Mouse (Mus musculus) hindbrain, postnatal 0 days (tissue): ENCODE measurements around the gene Lrtm1. TPM values are rescaled to one million over a fixed set of nuclear protein-coding genes. Genes with fewer than 3 reads are reported as not detected.

Experiments
- ATAC-seq: fragments of 200-750 bp; cut with Nextera tagmentation; 2 replicates; pipeline ENCODE4 v1.8.0; 2017; ENCODE audit warnings: mild to moderate bottlenecking, moderate TSS enrichment, moderate library complexity
- DNase-seq: peaks from one replicate; pipeline ENCODE4 v3.0.0-alpha.2; 2015; ENCODE audit warnings: low spot score
- H3K27ac ChIP-seq: fragments of 300-500 bp; sonication (generic); 2 replicates; pipeline ENCODE4 v1.5.1; 2014; ENCODE audit warnings: mild to moderate bottlenecking
- H3K27me3 ChIP-seq: fragments of 300-500 bp; sonication (generic); 2 replicates; pipeline ENCODE4 v1.6.1; 2014; ENCODE audit warnings: low read length, mixed read lengths; ENCODE audit not compliant: insufficient read depth
- H3K36me3 ChIP-seq: fragments of 300-500 bp; sonication (generic); 2 replicates; pipeline ENCODE4 v1.6.1; 2014; ENCODE audit warnings: low read length, mixed read lengths; ENCODE audit not compliant: insufficient read depth
- H3K4me1 ChIP-seq: fragments of 300-500 bp; sonication (generic); 2 replicates; pipeline ENCODE4 v1.6.1; 2014; ENCODE audit warnings: antibody characterized with exemption, low read length, mixed read lengths; ENCODE audit not compliant: insufficient read depth
- H3K4me2 ChIP-seq: fragments of 300-500 bp; sonication (generic); 2 replicates; pipeline ENCODE4 v1.6.1; 2014; ENCODE audit warnings: low read depth, mild to moderate bottlenecking, low read length, moderate library complexity, mixed read lengths
- H3K4me3 ChIP-seq: fragments of 300-500 bp; sonication (generic); 2 replicates; pipeline ENCODE4 v1.5.1; 2014; ENCODE audit warnings: low read length
- H3K9ac ChIP-seq: fragments of 300-500 bp; sonication (generic); replicated peaks from 2 replicates; pipeline ENCODE4 v1.6.1; 2014; ENCODE audit warnings: mild to moderate bottlenecking, low read length, moderate library complexity, mixed read lengths
- H3K9me3 ChIP-seq: fragments of 300-500 bp; sonication (generic); 2 replicates; pipeline ENCODE4 v1.6.1; 2016; ENCODE audit warnings: low read length, mixed read lengths
- CTCF ChIP-seq: IDR thresholded peaks from 2 replicates; pipeline ENCODE4 v1.5.1; 2016; ENCODE audit warnings: antibody characterized with exemption, control low read depth, low read depth
- WGBS: fragments of 180-500 bp; shearing (Covaris S2); extraction: QIAGEN DNeasy Blood & Tissue Kit; methylation state at CpG from one replicate; pipeline ENCODE4 v1.1.7; 2014; 5-methylcytosine and 5-hydroxymethylcytosine counted together
- polyA plus RNA-seq: library from polyadenylated mRNA; unstranded; fragments of >200 nt; fragmentation: Nextera tagmentation; extraction: Ambion mirVana; gene quantifications from 2 replicates; pipeline ENCODE4 v1.2.1, GENCODE M21; 2015
- total RNA-seq: library from RNA; depleted of rRNA; stranded (reverse); fragments of >200 nt; gene quantifications from 2 replicates; pipeline ENCODE4 v1.2.3, GENCODE M21; 2014

The Lrtm1 gene
- total and polyA plus RNA-seq, 2 experiments from 2014 or later = 0.11 to 0.31 TPM

DNA sequence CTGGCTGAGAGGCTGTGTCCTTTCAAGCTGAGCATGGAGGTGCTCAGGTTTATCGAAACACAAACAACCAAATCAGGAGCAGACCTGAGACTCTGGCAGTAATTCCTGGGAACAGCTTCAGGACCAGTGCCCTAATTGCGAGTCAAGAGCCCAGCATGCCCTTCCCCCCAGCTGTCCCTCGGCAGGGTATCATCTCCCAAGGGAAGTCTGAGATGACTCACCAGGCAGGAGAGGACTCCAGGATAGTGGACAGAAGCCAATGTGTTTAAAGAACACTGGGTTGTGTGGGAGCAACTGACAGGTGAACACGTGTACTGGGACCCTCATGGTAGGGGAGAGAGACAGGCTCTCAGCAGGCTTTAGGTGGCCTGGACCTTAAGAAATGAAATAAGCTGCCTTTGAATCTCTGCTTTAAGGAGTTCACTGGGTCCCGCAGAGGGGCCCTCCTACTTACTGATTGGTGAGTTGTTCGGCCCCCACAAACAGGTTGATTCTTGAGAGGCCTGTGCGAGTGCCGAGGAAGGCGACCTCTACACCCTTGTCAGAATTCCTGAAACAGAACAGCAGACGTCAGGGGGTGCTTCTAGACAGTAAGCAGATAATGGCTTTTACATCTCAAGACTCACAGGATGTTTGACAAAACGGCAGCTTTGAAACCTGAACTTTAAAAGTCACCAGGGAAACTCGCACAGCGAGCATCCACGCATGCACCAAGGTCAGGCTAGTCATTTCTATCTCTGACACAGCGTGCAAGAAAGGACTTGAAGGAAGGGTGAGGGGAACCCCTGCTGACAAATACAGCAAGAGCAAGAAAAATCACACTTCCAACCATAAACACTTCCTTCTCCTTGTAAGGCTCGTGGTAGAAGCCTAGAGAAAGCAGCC, 34.2 kb downstream of the Lrtm1 start:
- Histone ChIP-seq H3K9me3 (no peaks in the 10 kb centered on the region), H3K4me1 (no peaks in the 10 kb centered on the region), H3K4me3 (no peak overlapping the region), H3K9ac (no peak overlapping the region), H3K4me2 (no peak overlapping the region), H3K27me3 (no peaks in the 10 kb centered on the region), H3K36me3 (no peaks in the 10 kb centered on the region), H3K27ac (no peak overlapping the region)
- WGBS = 68% methylated on average over 16 of the region's 16 CpGs
- no peak for ATAC-seq
- DNase-seq = no peak
- TF ChIP-seq CTCF = no peak

DNA sequence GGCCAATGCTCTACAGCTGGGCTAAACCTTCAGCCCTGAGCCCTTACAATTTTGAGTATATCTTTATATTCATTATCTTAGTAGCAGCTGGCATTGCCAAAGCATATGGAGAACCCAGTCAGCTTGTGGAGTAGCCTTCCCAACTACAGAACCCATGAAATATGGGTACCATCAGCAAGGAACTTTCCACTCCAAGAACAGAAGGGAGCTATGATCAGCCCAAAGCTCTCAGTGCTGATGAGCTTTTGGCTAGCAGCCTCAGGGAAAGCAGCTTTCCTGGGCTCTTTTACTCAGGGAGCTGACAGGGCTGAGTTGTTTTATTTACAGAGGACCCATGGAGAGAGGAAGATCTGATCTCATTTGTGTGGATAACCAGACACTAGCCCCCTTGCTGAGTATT, 42.7 kb downstream of the Lrtm1 start:
- TF ChIP-seq CTCF = no peak
- H3K27me3 ChIP-seq = no peaks in the 10 kb centered on the region
- no peak overlapping the region for H3K27ac ChIP-seq
- no peak overlapping the region for H3K4me3 ChIP-seq
- H3K4me2 ChIP-seq = no peak overlapping the region
- DNase-seq = peak; percentile 39
- ATAC-seq = no peak
- H3K9ac ChIP-seq = no peak overlapping the region
- no peaks in the 10 kb centered on the region for H3K9me3 ChIP-seq
- no peaks in the 10 kb centered on the region for H3K36me3 ChIP-seq
- H3K4me1 ChIP-seq = no peaks in the 10 kb centered on the region

DNA sequence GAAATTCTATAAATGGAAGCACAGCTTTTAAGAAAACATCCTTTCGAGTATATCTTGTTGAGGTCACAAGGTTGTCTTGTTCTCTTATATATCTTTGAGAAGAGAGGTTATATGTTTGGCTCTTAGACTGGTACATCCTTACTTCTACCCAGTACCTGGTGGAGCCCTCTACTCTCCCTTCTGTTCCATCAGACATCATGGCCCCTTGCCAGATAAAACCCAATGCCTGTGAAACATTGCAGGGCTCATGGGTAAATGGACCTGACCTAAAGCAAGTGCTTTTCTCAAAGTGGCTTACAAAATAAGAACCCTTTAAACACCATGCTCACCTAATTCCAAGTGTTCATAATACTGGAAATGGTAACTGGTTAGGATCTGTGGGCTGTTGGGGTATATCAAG, 43.5 kb downstream of the Lrtm1 start:
- DNase-seq (no peak), ATAC-seq (no peak)
- Histone ChIP-seq H3K27ac (no peak overlapping the region), H3K4me1 (no peaks in the 10 kb centered on the region), H3K9ac (no peak overlapping the region), H3K4me2 (no peak overlapping the region), H3K36me3 (no peaks in the 10 kb centered on the region), H3K4me3 (no peak overlapping the region), H3K9me3 (no peaks in the 10 kb centered on the region), H3K27me3 (no peaks in the 10 kb centered on the region)
- no peak for TF ChIP-seq CTCF
- whole genome bisulfite sequencing = 88% methylated on average over 1 of the region's 1 CpGs

DNA sequence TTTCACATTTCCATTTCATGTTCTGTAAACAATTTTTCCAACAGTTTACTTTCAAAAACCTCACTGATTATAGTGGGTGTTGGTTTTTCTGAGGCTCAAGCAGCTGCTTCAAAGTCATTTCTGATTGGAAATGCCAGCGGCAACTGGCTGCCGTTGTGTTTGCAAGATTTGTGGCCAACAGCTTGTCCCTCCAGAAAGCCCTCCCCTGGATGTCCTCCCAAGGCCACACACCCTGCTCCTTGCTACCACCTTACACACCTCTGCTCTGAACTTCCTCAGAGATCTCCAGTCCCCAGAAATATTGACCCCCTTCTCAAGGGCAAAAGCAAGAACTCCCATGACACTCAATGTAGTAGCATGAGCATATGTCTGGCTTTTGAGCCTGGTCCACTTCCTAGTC, 44.7 kb downstream of the Lrtm1 start:
- H3K36me3 ChIP-seq = no peaks in the 10 kb centered on the region
- DNase-seq = no peak
- TF ChIP-seq CTCF = no peak
- WGBS = 92% methylated on average over 2 of the region's 2 CpGs
- no peaks in the 10 kb centered on the region for H3K27me3 ChIP-seq
- no peak overlapping the region for H3K27ac ChIP-seq
- H3K4me2 ChIP-seq = no peak overlapping the region
- H3K9ac ChIP-seq = no peak overlapping the region
- no peaks in the 10 kb centered on the region for H3K4me1 ChIP-seq
- no peak overlapping the region for H3K4me3 ChIP-seq
- no peak for ATAC-seq
- no peaks in the 10 kb centered on the region for H3K9me3 ChIP-seq

DNA sequence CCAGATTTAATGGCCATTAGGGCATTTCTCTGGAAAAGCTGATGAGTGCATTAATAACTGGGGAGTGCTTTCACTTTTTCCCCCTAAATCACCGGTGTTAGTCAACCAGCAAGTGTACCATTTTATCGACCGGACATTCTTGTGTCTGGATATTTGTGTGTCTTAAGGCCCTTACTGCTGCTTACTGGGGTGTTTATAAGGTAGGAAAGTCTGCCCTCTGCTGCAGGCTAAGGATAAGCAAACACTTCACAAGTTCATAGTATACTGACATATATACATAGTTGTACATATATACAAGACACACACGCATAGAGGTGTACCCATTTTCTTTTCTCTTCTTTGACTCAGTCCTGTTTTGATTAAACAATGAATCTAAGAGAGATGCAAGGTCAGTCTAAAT, 55.7 kb downstream of the Lrtm1 start:
- no peak overlapping the region for H3K27ac ChIP-seq
- no peak overlapping the region for H3K4me3 ChIP-seq
- no peaks in the 10 kb centered on the region for H3K27me3 ChIP-seq
- H3K9me3 ChIP-seq = no peaks in the 10 kb centered on the region
- no peak overlapping the region for H3K4me2 ChIP-seq
- TF ChIP-seq CTCF = peak; percentile 63
- no peaks in the 10 kb centered on the region for H3K36me3 ChIP-seq
- H3K9ac ChIP-seq = no peak overlapping the region
- ATAC-seq (no peak), DNase-seq (peak; percentile 67)
- H3K4me1 ChIP-seq = no peaks in the 10 kb centered on the region
- WGBS = 63% methylated on average over 4 of the region's 4 CpGs

DNA sequence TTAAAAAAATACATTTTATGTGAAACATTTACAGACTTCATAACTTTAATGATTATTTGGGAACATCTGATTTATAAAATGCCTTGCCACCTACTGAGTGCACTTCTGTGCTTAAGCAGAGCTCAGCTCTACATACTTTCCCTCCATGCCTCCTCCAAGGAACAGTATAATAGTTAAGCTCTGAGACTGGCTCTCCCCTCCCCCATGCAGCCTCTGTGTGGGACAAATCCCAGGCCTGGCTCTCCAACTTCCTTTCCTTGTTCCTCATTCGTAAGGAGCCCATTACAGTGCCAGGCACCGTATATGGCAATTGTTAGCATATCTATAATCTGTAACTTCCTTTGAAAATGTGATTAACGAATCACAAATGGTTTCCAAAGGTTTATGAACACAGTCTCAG, 59.4 kb downstream of the Lrtm1 start:
- Histone ChIP-seq H3K4me2 (no peak overlapping the region), H3K4me3 (no peak overlapping the region), H3K9me3 (no peaks in the 10 kb centered on the region), H3K9ac (no peak overlapping the region), H3K4me1 (no peaks in the 10 kb centered on the region), H3K36me3 (no peaks in the 10 kb centered on the region), H3K27ac (no peak overlapping the region), H3K27me3 (no peaks in the 10 kb centered on the region)
- 66% methylated on average over 3 of the region's 3 CpGs for WGBS
- DNase-seq (no peak), ATAC-seq (no peak)
- TF ChIP-seq CTCF = no peak

DNA sequence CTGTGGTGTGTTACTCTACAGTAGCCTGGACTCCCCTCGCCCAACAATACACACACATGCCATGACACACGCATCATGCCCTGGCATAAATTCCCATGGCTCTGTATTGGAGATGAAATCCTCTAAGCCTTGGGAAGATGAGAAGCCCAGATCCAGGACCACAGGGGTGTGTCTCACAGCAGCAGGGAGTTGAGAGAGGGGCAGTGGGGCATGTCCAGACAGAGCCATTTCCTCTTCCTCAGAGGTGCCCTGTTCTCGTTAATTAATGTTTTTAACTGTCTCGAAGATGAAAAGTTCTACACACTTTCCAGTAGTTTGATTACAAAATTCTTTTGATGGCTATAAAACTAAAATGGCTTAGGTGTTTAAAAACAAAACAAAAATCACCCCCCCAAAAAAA, 62.2 kb downstream of the Lrtm1 start:
- no peaks in the 10 kb centered on the region for H3K4me1 ChIP-seq
- ATAC-seq = no peak
- no peak for TF ChIP-seq CTCF
- H3K27me3 ChIP-seq = no peaks in the 10 kb centered on the region
- 87% methylated on average over 4 of the region's 4 CpGs for WGBS
- H3K4me2 ChIP-seq = no peak overlapping the region
- H3K9ac ChIP-seq = no peak overlapping the region
- H3K4me3 ChIP-seq = no peak overlapping the region
- no peak for DNase-seq
- H3K36me3 ChIP-seq = no peaks in the 10 kb centered on the region
- no peaks in the 10 kb centered on the region for H3K9me3 ChIP-seq
- H3K27ac ChIP-seq = no peak overlapping the region
